Mouse (Mus musculus): ENCODE data around the gene Fhl3. TPM values are rescaled to one million over a fixed set of nuclear protein-coding genes. Genes with fewer than 3 reads are reported as not detected.

Gene Fhl3
- polyA plus RNA-seq, 1 experiment: not detected

DNA sequence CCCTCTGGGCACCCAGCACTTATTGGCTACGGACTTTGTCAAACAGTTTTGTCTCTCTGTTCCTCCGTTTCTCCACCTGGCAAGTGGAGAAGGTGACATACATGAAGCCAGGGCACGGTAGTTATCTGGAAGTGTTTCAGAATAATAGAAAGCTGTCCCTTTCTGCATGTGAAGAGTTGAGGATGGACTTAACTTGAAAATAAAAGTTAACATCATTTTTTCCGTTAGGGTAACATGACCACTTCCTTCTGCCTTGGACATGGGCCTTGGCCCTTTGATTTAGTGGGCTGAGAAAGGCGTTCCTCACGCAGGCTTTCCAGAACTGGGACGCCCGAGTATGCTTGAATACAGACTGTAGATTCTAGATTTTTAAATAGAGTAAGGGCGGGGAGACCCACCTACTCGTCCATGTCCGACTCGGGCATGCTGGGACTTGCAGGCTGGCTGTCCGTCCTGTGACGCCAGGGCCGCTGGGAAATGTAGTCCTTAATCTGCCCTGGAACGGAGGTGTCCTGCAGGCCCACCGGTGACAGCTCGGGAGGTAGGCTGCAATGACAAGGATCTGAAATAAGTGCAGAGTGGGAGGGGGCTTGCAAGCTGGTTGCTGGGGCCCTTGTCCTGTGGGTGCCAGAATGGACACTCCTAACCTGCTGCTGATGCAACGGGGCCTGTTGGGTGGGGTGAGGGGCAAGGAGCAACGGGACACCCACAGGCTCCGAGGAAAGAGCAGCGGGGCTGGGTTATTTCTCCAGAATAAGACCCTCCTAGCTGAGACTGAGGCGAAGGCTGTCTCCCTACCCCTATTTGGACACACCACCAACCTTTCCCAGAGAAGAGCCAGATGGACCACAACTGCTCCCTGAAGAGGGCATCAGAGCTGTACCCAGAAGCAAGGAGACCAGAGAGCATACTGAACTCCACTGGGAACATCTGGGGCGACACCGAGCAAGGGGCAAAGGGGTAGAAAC is 41.2 kb downstream of the Fhl3 start, which contains the start of gene Inpp5b:
Gene Inpp5b, plus strand, starts transcription at position 475 of the 968 bp plus-strand sequence.
- peak within 1 kb of the TSS; percentile 52; the same call in 1 of the 2 replicates for H3K27ac ChIP-seq (ENCODE audit: insufficient read depth, low read depth, low read length)
- no peak for TF ChIP-seq POLR2A (IDR thresholded peaks at IDR 0.05; ENCODE audit: insufficient read depth, low read depth, low read length)
- no peak for TF ChIP-seq CTCF (IDR thresholded peaks at IDR 0.05; ENCODE audit: insufficient read depth, low read depth, low read length)
- 6% methylated on average over 25 of the region's 25 CpGs for whole genome bisulfite sequencing

DNA sequence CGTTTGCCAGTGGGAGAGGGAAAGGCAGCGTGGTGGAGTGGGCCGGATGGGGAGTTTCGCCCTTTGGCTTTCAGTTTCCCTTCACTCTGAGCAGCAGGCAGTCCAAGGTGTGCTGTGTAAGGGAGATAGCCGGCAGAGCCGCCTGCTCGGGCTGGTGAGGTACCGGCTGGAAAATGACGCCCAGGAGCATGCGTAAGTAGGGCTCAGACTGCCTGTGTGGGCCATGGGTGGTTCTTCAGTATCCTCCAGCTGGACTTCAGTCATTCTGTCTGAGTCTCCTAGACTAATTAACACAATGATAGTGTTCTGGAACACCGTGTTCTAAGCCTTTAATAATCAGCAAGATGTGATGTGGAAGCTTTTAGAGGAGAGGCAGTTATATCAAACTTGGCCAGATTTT is 42.3 kb downstream of the Fhl3 start:
- 88% methylated on average over 11 of the region's 11 CpGs for WGBS
- TF ChIP-seq CTCF (IDR thresholded peaks at IDR 0.05; ENCODE audit: insufficient read depth, low read depth, low read length): no peak
- TF ChIP-seq POLR2A (IDR thresholded peaks at IDR 0.05; ENCODE audit: insufficient read depth, low read depth, low read length): no peak
- Histone ChIP-seq H3K4me1 (ENCODE audit: control insufficient read depth, insufficient read depth, low read length) (peaks cover 12% of the 10 kb centered on the region), H3K27ac (ENCODE audit: insufficient read depth, low read depth, low read length) (no peak overlapping the region), H3K4me3 (ENCODE audit: insufficient read depth, low read depth, low read length) (no peak overlapping the region)

More for the DNA sequence above, 41.2 kb downstream of the Fhl3 start, which contains the start of gene Inpp5b:
- H3K4me1 ChIP-seq (ENCODE audit: control insufficient read depth, insufficient read depth, low read length): peaks cover 19% of the 10 kb centered on the region
- peak within 1 kb of the TSS; percentile 94 for H3K4me3 ChIP-seq (ENCODE audit: insufficient read depth, low read depth, low read length)

DNA sequence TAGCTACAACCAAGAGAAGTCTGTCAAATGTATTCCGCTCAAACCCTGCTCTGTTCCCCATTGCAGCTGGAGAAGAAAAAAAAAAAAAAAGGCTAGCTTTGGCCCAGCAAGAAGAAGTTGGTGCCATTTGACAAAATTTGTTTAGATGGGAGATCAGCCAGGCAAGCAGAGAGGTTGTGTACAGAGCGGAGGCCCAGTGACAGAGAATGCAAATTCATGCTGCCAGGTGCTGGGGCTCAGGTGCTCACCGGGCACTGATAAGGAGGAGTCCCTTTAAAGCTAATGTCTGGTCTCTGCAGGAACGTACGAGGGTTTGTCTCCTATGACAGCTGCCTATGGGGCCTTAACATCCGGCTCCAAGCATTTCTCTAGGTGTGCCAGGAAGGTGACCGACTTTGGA is 46.1 kb downstream of the Fhl3 start:
- WGBS: 88% methylated on average over 7 of the region's 7 CpGs

DNA sequence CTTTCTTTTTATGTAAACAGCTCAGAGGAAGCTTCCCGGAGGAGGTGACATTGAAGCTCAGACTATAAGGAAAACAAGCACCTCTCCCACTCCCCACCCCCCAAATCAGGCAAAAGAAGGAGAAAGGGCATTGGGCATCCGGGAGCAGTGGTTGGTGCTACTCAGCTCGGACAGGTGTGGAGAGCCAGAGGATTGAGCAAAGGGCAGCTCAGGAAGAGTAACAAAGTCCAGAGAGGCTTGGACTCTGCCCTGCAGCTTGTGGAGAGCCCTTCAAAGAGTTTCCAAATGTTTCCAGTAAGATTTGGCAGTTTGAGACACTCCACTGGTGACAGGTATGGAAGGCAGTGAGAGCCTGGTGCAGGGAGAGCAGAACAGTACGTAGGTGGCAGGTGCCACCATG is 47.4 kb downstream of the Fhl3 start:
- TF ChIP-seq POLR2A (IDR thresholded peaks at IDR 0.05; ENCODE audit: insufficient read depth, low read depth, low read length) (no peak), CTCF (IDR thresholded peaks at IDR 0.05; ENCODE audit: insufficient read depth, low read depth, low read length) (no peak)
- Histone ChIP-seq H3K4me3 (ENCODE audit: insufficient read depth, low read depth, low read length) (no peak overlapping the region), H3K4me1 (ENCODE audit: control insufficient read depth, insufficient read depth, low read length) (peaks cover 13% of the 10 kb centered on the region), H3K27ac (ENCODE audit: insufficient read depth, low read depth, low read length) (no peak overlapping the region)
- 73% methylated on average over 4 of the region's 4 CpGs for WGBS

More for the DNA sequence above, 46.1 kb downstream of the Fhl3 start:
- Histone ChIP-seq H3K4me3 (ENCODE audit: insufficient read depth, low read depth, low read length) (no peak overlapping the region), H3K4me1 (ENCODE audit: control insufficient read depth, insufficient read depth, low read length) (peaks cover 12% of the 10 kb centered on the region), H3K27ac (ENCODE audit: insufficient read depth, low read depth, low read length) (no peak overlapping the region)
- TF ChIP-seq POLR2A (IDR thresholded peaks at IDR 0.05; ENCODE audit: insufficient read depth, low read depth, low read length) (no peak), CTCF (IDR thresholded peaks at IDR 0.05; ENCODE audit: insufficient read depth, low read depth, low read length) (no peak)

DNA sequence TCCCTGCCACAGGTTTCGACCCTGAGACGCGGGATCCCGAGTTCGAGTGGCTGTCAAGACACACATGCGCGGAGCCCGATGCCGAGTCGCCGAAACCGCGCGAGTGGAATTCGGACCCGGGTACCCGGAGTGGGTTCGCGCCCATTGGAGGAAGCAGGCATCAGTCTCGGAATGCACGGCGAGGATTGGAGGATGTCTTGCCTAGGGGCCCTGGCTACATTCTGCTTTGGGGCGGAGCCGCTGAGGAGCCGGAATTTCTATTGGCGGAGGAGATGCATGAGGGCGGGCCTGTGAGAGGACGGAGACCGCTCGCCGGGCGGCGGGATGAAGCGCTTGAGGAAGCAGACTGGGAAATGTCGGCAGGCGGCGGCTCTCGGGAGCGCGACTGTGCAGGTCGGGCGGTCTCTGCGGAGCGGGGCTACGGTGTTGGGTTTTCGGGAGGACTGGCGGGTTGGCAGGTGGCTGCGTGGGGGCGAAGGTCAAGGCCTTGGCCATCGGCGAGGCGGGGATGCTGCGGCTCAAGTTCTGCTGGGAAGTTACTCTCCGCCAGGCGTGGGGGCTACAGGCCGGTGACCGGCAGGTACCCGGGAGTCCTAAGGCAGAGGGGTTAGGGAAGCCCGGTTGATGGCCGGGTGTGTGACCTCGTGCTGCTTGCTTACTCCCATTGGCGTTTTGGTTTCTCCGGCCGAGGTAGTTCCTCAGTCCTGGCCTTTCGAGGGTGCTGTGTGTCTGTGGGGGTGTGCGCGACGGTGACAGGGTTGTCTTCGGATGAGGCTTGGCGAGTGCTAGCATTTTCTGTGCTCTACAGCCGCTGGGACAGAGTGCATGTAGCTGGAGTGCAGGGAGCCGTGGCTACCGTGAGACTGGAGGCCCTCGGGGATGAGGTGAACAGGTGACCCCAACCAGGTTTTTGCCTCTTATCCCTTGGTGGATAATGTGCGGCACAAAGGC is 51.1 kb downstream of the Fhl3 start:
- WGBS: under 1% methylated on average over 75 of the region's 75 CpGs
- H3K27ac ChIP-seq (ENCODE audit: insufficient read depth, low read depth, low read length): no peak overlapping the region

DNA sequence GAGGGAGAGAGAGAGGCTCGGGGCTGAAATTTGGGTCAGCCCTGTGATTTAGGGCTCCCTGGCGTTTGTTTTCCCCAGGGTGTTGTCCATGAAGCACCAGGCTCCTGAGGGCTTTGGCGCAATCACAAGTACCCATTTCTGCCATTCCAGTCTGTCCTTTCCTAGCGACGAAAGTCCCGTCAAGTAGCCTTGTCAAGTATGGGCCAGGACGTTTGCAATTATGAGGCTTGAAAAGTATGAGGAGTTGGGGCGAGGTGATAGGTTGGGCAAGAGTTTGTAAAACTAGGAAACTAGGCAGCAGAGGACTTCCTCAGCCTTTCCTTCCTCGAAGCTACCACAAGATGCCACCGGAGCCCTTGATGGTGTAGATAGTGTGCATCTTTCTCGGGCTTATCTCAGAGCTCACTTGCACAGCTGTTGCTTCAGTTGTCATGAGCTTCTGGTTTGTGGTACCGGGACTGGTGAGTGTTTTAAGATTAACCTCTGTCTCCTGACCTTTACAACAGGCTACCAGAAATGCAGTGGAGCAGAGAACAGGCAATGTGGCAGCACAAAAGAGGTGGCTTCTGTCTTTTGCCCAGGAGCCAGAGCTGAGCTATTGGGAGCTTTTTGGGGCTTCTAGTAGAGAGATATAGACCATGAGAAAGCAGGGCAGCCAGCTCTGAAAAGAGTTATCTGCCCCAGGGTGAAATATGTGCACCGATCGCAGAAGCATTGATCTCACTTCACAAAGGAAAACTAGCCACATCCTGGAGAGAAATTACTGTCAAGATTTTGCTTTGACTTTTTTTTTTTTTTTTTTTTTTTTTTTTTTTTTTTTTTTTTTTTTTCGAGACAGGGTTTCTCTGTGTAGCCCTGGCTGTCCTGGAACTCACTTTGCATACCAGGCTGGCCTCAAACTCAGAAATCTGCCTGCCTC is 52.0 kb downstream of the Fhl3 start:
- 30% methylated on average over 15 of the region's 15 CpGs for WGBS
- Histone ChIP-seq H3K4me3 (ENCODE audit: insufficient read depth, low read depth, low read length) (peak overlapping the region; percentile 74), H3K27ac (ENCODE audit: insufficient read depth, low read depth, low read length) (no peak overlapping the region), H3K4me1 (ENCODE audit: control insufficient read depth, insufficient read depth, low read length) (peaks cover 18% of the 10 kb centered on the region)
- no peak for TF ChIP-seq CTCF (IDR thresholded peaks at IDR 0.05; ENCODE audit: insufficient read depth, low read depth, low read length)
- no peak for TF ChIP-seq POLR2A (IDR thresholded peaks at IDR 0.05; ENCODE audit: insufficient read depth, low read depth, low read length)

More for the DNA sequence above, 51.1 kb downstream of the Fhl3 start:
- peaks cover 18% of the 10 kb centered on the region for H3K4me1 ChIP-seq (ENCODE audit: control insufficient read depth, insufficient read depth, low read length)
- TF ChIP-seq POLR2A (IDR thresholded peaks at IDR 0.05; ENCODE audit: insufficient read depth, low read depth, low read length) (no peak), CTCF (IDR thresholded peaks at IDR 0.05; ENCODE audit: insufficient read depth, low read depth, low read length) (no peak)
- H3K4me3 ChIP-seq (ENCODE audit: insufficient read depth, low read depth, low read length): peak overlapping the region; percentile 74

DNA sequence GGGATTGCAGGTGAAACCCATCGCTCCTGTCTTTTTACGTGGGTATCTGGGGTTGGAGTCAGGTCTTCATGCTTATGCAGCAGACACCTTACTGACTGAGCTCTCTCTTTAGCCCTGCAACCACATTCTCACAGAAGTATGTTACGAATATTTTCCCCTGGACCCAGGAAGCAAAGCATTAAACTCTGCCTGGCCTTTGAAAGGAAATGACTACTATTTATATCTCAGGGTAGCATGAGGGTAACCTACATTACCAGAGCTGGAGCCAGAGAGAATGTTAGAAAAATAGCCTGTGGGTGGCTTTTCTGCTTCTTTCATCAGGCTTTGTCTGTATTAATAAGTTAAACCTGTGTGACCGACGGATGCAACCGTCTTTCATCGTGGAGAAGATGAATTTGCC is 55.0 kb downstream of the Fhl3 start:
- Histone ChIP-seq H3K4me1 (ENCODE audit: control insufficient read depth, insufficient read depth, low read length) (peaks cover 22% of the 10 kb centered on the region), H3K27ac (ENCODE audit: insufficient read depth, low read depth, low read length) (no peak overlapping the region), H3K4me3 (ENCODE audit: insufficient read depth, low read depth, low read length) (no peak overlapping the region)
- TF ChIP-seq CTCF (IDR thresholded peaks at IDR 0.05; ENCODE audit: insufficient read depth, low read depth, low read length): no peak
- no peak for TF ChIP-seq POLR2A (IDR thresholded peaks at IDR 0.05; ENCODE audit: insufficient read depth, low read depth, low read length)
- WGBS: 47% methylated on average over 7 of the region's 7 CpGs

Other genes starting within 250 kb of the Fhl3 start
- gene 3100002H09Rik, start 89.9 kb upstream of the Fhl3 start, polyA plus RNA-seq (2012; ENCODE audit: insufficient read depth, insufficient read length, low replicate concordance, missing spikeins): not detected in 2 replicates
- not detected in 2 replicates for gene Pou3f1, start 43.9 kb upstream of the Fhl3 start, polyA plus RNA-seq (2012; ENCODE audit: insufficient read depth, insufficient read length, low replicate concordance, missing spikeins)
- not detected in 2 replicates for gene Utp11, start 7.1 kb upstream of the Fhl3 start, polyA plus RNA-seq (2012; ENCODE audit: insufficient read depth, insufficient read length, low replicate concordance, missing spikeins)
- gene Sf3a3, start 14.1 kb downstream of the Fhl3 start, polyA plus RNA-seq (2012; ENCODE audit: insufficient read depth, insufficient read length, low replicate concordance, missing spikeins): not detected in 2 replicates
- gene Inpp5b, start 41.1 kb downstream of the Fhl3 start, polyA plus RNA-seq (2012; ENCODE audit: insufficient read depth, insufficient read length, low replicate concordance, missing spikeins): not detected in 2 replicates
- not detected in 2 replicates for gene Mtf1, start 101.4 kb downstream of the Fhl3 start, polyA plus RNA-seq (2012; ENCODE audit: insufficient read depth, insufficient read length, low replicate concordance, missing spikeins)
- gene Yrdc, start 150.0 kb downstream of the Fhl3 start, polyA plus RNA-seq (2012; ENCODE audit: insufficient read depth, insufficient read length, low replicate concordance, missing spikeins): not detected in 2 replicates
- gene 1110065P20Rik, start 150.5 kb downstream of the Fhl3 start, polyA plus RNA-seq (2012; ENCODE audit: insufficient read depth, insufficient read length, low replicate concordance, missing spikeins): not detected in 2 replicates
- gene Maneal, start 161.5 kb downstream of the Fhl3 start, polyA plus RNA-seq (2012; ENCODE audit: insufficient read depth, insufficient read length, low replicate concordance, missing spikeins): not detected in 2 replicates
- not detected in 2 replicates for gene Epha10, start 180.2 kb downstream of the Fhl3 start, polyA plus RNA-seq (2012; ENCODE audit: insufficient read depth, insufficient read length, low replicate concordance, missing spikeins)
- gene 9930104L06Rik, start 236.3 kb downstream of the Fhl3 start, polyA plus RNA-seq (2012; ENCODE audit: insufficient read depth, insufficient read length, low replicate concordance, missing spikeins): not detected in 2 replicates
- not detected in 2 replicates for gene Cdca8, start 238.6 kb downstream of the Fhl3 start, polyA plus RNA-seq (2012; ENCODE audit: insufficient read depth, insufficient read length, low replicate concordance, missing spikeins)